Mouse (Mus musculus) hindbrain, embryonic 11.5 days (tissue): ENCODE data around the gene Kcnj12. TPM values are rescaled to one million over a fixed set of nuclear protein-coding genes. Genes with fewer than 3 reads are reported as not detected.

Experiments used
- ATAC-seq: fragments of 200-750 bp; cut with Nextera tagmentation; 2 replicates; pipeline ENCODE4 v1.8.0; 2017; ENCODE audit warnings: mild to moderate bottlenecking, moderate TSS enrichment, moderate library complexity; ENCODE audit not compliant: low FRiP score
- DNase-seq: peaks from one replicate; pipeline ENCODE4 v3.0.0-alpha.2; 2015; ENCODE audit warnings: low spot score
- H3K27ac ChIP-seq: fragments of 300-500 bp; sonication (generic); 2 replicates; pipeline ENCODE4 v1.5.1; 2014; ENCODE audit warnings: mild to moderate bottlenecking, low read depth, low read length
- H3K27me3 ChIP-seq: fragments of 300-500 bp; sonication (generic); 2 replicates; pipeline ENCODE4 v1.6.1; 2014; ENCODE audit warnings: mild to moderate bottlenecking, low read length, moderate library complexity, mixed read lengths; ENCODE audit not compliant: control insufficient read depth, insufficient read depth
- H3K36me3 ChIP-seq: fragments of 300-500 bp; sonication (generic); 2 replicates; pipeline ENCODE4 v1.6.1; 2014; ENCODE audit warnings: mild to moderate bottlenecking, low read length, moderate library complexity, mixed read lengths; ENCODE audit not compliant: control insufficient read depth, insufficient read depth
- H3K4me1 ChIP-seq: fragments of 300-500 bp; sonication (generic); replicated peaks from 2 replicates; pipeline ENCODE4 v1.6.1; 2014; ENCODE audit warnings: low read length, mixed read lengths; ENCODE audit not compliant: control insufficient read depth, insufficient read depth
- H3K4me2 ChIP-seq: fragments of 300-500 bp; sonication (generic); replicated peaks from 2 replicates; pipeline ENCODE4 v1.6.1; 2014; ENCODE audit warnings: mild to moderate bottlenecking, low read depth, low read length
- H3K4me3 ChIP-seq: fragments of 300-500 bp; sonication (generic); 2 replicates; pipeline ENCODE4 v1.5.1; 2014; ENCODE audit warnings: low read depth, low read length
- H3K9ac ChIP-seq: fragments of 300-500 bp; sonication (generic); 2 replicates; pipeline ENCODE4 v1.6.1; 2014; ENCODE audit warnings: low read depth, low read length
- H3K9me3 ChIP-seq: fragments of 300-500 bp; sonication (generic); 2 replicates; pipeline ENCODE4 v1.6.1; 2016; ENCODE audit warnings: low read length; ENCODE audit not compliant: control insufficient read depth
- WGBS: fragments of 180-500 bp; shearing (Covaris S2); extraction: QIAGEN DNeasy Blood & Tissue Kit; methylation state at CpG from one replicate; pipeline ENCODE4 v1.1.7; 2014; 5-methylcytosine and 5-hydroxymethylcytosine counted together
- polyA plus RNA-seq: library from polyadenylated mRNA; unstranded; fragments of >200 nt; fragmentation: Nextera tagmentation; extraction: Ambion mirVana; gene quantifications from 2 replicates; pipeline ENCODE4 v1.2.1, GENCODE M21; 2014

Kcnj12 gene
- 1.7 and 3.3 TPM in 2 replicates for polyA plus RNA-seq

GRCm38 (mm10) chr11:61022550-61023391, at the start of gene Kcnj12:
Gene Kcnj12, plus strand, starts transcription at chr11:61022564.
- Histone ChIP-seq H3K27me3 (peaks cover 45% of the 10 kb centered on the region), H3K4me2 (peak within 1 kb of the TSS; percentile 87), H3K27ac (no peak within 1 kb of the TSS), H3K36me3 (no peaks in the 10 kb centered on the region), H3K9ac (peak within 1 kb of the TSS; percentile 47), H3K9me3 (no peaks in the 10 kb centered on the region), H3K4me3 (peak within 1 kb of the TSS; percentile 54), H3K4me1 (peaks cover 6% of the 10 kb centered on the region)
- DNase-seq (peak; percentile 51), ATAC-seq (no peak)
- under 1% methylated on average over 79 of the region's 81 CpGs for WGBS

DNA sequence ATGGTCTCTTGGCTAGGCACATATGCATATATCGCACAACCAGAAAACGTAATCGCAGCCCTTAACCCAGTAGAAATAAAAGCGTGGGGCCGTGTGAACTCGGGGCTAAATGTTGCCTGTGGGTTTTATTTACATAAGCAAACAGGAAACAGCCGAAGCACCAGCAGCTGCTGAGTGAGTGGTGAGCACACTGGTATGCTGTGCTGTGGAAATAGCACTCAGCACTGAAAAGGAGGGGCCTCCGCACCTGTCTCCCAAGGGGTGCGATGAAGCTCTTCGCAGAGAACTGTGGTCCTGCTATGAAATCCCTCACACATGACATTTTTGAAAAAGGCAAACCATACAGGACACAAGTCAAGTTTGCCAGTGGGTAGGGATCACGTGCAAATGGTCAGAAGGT, 47.3 kb upstream of the Kcnj12 start:
- Histone ChIP-seq H3K9me3 (no peaks in the 10 kb centered on the region), H3K4me3 (no peak overlapping the region), H3K9ac (no peak overlapping the region), H3K4me2 (no peak overlapping the region), H3K27me3 (no peaks in the 10 kb centered on the region), H3K27ac (no peak overlapping the region), H3K4me1 (no peaks in the 10 kb centered on the region), H3K36me3 (no peaks in the 10 kb centered on the region)
- 82% methylated on average over 11 of the region's 11 CpGs for WGBS
- ATAC-seq (no peak), DNase-seq (no peak)

GRCm38 (mm10) chr11:60976234-60976633, 46.1 kb upstream of the Kcnj12 start:
- no peak overlapping the region for H3K9ac ChIP-seq
- H3K27me3 ChIP-seq, result no peaks in the 10 kb centered on the region
- H3K27ac ChIP-seq, result no peak overlapping the region
- H3K4me1 ChIP-seq, result no peaks in the 10 kb centered on the region
- WGBS, result 61% methylated on average over 2 of the region's 2 CpGs
- ATAC-seq (no peak), DNase-seq (no peak)
- H3K36me3 ChIP-seq, result no peaks in the 10 kb centered on the region
- H3K4me2 ChIP-seq, result no peak overlapping the region
- no peaks in the 10 kb centered on the region for H3K9me3 ChIP-seq
- H3K4me3 ChIP-seq, result no peak overlapping the region

DNA sequence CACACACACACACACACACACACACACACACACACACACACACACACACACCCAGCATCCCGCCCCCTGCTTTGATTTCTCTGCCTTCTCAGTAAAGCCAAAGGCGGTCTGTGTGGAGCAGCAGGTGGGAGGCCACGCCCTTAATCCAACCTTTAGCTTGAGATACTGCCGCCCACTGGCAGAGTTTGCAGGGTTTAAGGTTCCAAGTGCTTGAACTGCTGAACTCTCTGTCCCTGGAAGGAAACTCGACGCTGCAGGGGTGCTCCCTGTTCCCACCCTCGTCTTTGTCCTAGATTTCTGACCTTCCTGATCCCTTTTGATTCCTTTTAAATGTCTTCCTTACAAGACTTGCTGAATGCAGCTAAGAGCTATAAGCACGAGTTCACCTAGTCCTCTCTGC, 45.6 kb upstream of the Kcnj12 start:
- Histone ChIP-seq H3K4me1 (no peaks in the 10 kb centered on the region), H3K9ac (no peak overlapping the region), H3K9me3 (no peaks in the 10 kb centered on the region), H3K36me3 (no peaks in the 10 kb centered on the region), H3K27ac (no peak overlapping the region), H3K27me3 (no peaks in the 10 kb centered on the region), H3K4me2 (no peak overlapping the region), H3K4me3 (no peak overlapping the region)
- no peak for DNase-seq
- 8% methylated on average over 7 of the region's 8 CpGs for WGBS
- no peak for ATAC-seq

DNA sequence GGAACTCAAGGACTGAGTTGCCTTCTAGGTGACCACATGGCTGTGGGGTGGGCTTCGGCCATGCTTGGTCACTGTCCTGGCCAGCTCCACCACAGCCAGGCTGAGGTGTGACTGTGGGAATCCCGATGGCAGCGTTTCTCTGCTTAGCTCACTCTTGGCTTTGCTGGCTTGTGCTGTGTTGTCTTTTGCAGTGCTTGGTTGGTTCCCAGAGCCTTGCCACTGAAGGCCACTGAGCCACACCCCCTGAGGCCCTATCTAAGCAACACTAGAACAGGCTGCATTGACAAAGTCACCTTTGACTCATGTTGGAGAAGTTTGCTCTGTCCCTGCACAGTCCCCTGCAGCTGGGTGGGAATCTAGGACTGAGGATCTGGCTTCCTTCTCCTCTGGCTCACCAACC, 45.2 kb upstream of the Kcnj12 start:
- no peak overlapping the region for H3K9ac ChIP-seq
- 51% methylated on average over 3 of the region's 3 CpGs for WGBS
- no peak overlapping the region for H3K4me2 ChIP-seq
- H3K36me3 ChIP-seq, result no peaks in the 10 kb centered on the region
- DNase-seq (no peak), ATAC-seq (no peak)
- no peak overlapping the region for H3K4me3 ChIP-seq
- H3K27me3 ChIP-seq, result no peaks in the 10 kb centered on the region
- no peak overlapping the region for H3K27ac ChIP-seq
- H3K4me1 ChIP-seq, result no peaks in the 10 kb centered on the region
- H3K9me3 ChIP-seq, result no peaks in the 10 kb centered on the region

DNA sequence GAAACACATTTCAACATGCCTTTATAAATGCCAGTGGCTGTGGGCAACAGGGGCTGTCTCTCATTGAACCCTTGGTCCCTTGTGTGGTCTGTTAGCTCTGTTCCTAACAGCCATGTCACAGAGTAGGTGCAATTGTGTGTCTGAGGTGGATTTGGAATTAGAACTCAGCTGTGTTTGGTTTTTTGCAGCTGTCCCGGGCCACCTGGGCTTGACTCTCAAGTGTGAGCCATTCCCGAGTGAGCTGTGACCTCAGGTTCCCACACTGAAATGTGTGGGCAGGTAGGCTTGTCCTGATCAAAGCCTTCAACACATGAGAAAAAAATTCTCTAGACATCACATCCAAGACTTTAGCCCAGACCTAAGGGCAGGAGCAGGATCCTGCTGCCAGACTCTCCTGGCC, 43.7 kb upstream of the Kcnj12 start:
- Histone ChIP-seq H3K27me3 (no peaks in the 10 kb centered on the region), H3K4me1 (no peaks in the 10 kb centered on the region), H3K9ac (no peak overlapping the region), H3K4me3 (no peak overlapping the region), H3K4me2 (no peak overlapping the region), H3K36me3 (no peaks in the 10 kb centered on the region), H3K9me3 (no peaks in the 10 kb centered on the region), H3K27ac (no peak overlapping the region)
- ATAC-seq (no peak), DNase-seq (no peak)
- 87% methylated on average over 2 of the region's 2 CpGs for whole genome bisulfite sequencing

GRCm38 (mm10) chr11:60979788-60980187, 42.6 kb upstream of the Kcnj12 start:
- Histone ChIP-seq H3K36me3 (no peaks in the 10 kb centered on the region), H3K4me3 (no peak overlapping the region), H3K4me1 (no peaks in the 10 kb centered on the region), H3K9ac (no peak overlapping the region), H3K9me3 (no peaks in the 10 kb centered on the region), H3K27me3 (no peaks in the 10 kb centered on the region), H3K27ac (no peak overlapping the region), H3K4me2 (no peak overlapping the region)
- DNase-seq, result no peak
- no peak for ATAC-seq
- WGBS, result 88% methylated on average over 5 of the region's 5 CpGs

DNA sequence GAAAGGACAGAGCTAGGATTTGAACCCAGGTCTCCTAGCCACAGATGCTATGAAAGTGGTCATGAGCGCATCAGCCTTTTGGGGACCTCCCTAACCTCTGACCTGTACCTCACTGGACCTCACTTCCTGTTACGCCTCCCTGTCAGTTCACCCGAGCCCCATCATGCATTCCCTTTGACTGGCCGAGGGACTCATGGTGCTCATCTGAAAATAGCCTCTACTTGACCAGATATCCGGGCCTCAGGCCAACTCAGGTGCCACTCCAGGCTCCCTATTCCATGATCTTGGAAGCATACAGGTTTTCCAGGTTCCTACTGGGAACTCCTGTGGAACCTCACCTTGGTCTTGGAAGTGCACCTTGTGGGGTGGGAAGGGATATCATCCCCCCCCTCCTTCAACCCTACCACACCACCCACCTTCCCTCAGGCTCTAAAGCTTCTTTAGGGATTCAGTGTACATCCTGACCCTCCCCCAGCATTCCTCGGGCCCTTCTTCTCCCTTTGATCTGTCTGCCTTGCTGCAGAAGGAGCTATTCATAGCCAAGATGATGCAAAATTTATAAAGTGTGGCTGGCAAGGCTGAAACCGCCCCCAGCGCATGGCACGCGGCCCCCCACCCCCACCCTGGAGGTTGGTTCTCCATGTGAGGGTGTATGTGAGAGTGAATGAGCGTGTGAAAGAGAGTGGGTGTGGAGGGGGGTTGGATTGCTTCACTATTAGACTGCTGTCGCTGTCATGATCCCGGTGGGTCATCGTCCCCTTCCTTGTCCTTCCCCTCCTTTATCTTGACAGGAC, 40.5 kb upstream of the Kcnj12 start:
- H3K9me3 ChIP-seq, result no peaks in the 10 kb centered on the region
- no peaks in the 10 kb centered on the region for H3K4me1 ChIP-seq
- no peak for ATAC-seq
- no peaks in the 10 kb centered on the region for H3K27me3 ChIP-seq
- no peaks in the 10 kb centered on the region for H3K36me3 ChIP-seq
- H3K9ac ChIP-seq, result no peak overlapping the region
- H3K4me2 ChIP-seq, result no peak overlapping the region
- H3K27ac ChIP-seq, result no peak overlapping the region
- H3K4me3 ChIP-seq, result no peak overlapping the region
- DNase-seq, result no peak
- 74% methylated on average over 14 of the region's 14 CpGs for WGBS
